Mouse (Mus musculus): ENCODE data around the gene Tyrp1. TPM values are rescaled to one million over a fixed set of nuclear protein-coding genes. Genes with fewer than 3 reads are reported as not detected.
A peak's percentile ranks its signal among the peaks of the same experiment; 100 is the strongest.

Tyrp1 gene
- total RNA-seq (2021): not detected
- long read RNA-seq, experiment 1: 0 reads
- long read RNA-seq, experiment 2: 0 reads

- no peak for DNase-seq
These were observed at the start of gene Tyrp1 for GRCm38 (mm10) chr4:80834050-80834449. Gene Tyrp1, plus strand, starts transcription at chr4:80834123.

GRCm38 (mm10) chr4:80788339-80788738 is 45.6 kb upstream of the Tyrp1 start:
- no peak for DNase-seq

- no peak for DNase-seq
These were observed 14.4 kb upstream of the Tyrp1 start for GRCm38 (mm10) chr4:80819511-80819910.

- DNase-seq: no peak
These were observed 12.0 kb upstream of the Tyrp1 start for GRCm38 (mm10) chr4:80821945-80822344.

- DNase-seq: no peak
These were observed 5.7 kb upstream of the Tyrp1 start for GRCm38 (mm10) chr4:80828232-80828631.

GRCm38 (mm10) chr4:80839317-80839716 is 5.4 kb downstream of the Tyrp1 start:
- DNase-seq: no peak

GRCm38 (mm10) chr4:80841980-80842379 is 8.1 kb downstream of the Tyrp1 start:
- DNase-seq: no peak

GRCm38 (mm10) chr4:80843752-80844151 is 9.8 kb downstream of the Tyrp1 start:
- DNase-seq: peak in 1 of 2 experiments; percentile 9

- no peak for DNase-seq
These were observed 12.1 kb downstream of the Tyrp1 start for GRCm38 (mm10) chr4:80846052-80846451.

- DNase-seq: no peak
These were observed 18.9 kb downstream of the Tyrp1 start for GRCm38 (mm10) chr4:80852590-80853425.

- DNase-seq: no peak
These were observed 21.6 kb downstream of the Tyrp1 start for GRCm38 (mm10) chr4:80855495-80855894.

GRCm38 (mm10) chr4:80862962-80863361 is 29.0 kb downstream of the Tyrp1 start:
- DNase-seq: no peak

- no peak for DNase-seq
These were observed 30.0 kb downstream of the Tyrp1 start for GRCm38 (mm10) chr4:80863906-80864305.

- DNase-seq: peak; percentile 17 to 29
These were observed 30.6 kb downstream of the Tyrp1 start for GRCm38 (mm10) chr4:80864511-80864922.

- peak; percentile 7 to 12 for DNase-seq
These were observed 32.1 kb downstream of the Tyrp1 start for GRCm38 (mm10) chr4:80866065-80866464.

- DNase-seq: no peak
These were observed 35.7 kb downstream of the Tyrp1 start for GRCm38 (mm10) chr4:80869598-80869997.

- peak in 1 of 2 experiments; percentile 26 for DNase-seq
These were observed 39.1 kb downstream of the Tyrp1 start for GRCm38 (mm10) chr4:80872847-80873644.

GRCm38 (mm10) chr4:80874121-80874859 is 40.4 kb downstream of the Tyrp1 start:
- no peak for DNase-seq

- DNase-seq: no peak
These were observed 41.1 kb downstream of the Tyrp1 start for GRCm38 (mm10) chr4:80875055-80875454.

- DNase-seq: no peak
These were observed 48.2 kb downstream of the Tyrp1 start for GRCm38 (mm10) chr4:80881996-80882599.

GRCm38 (mm10) chr4:80886631-80887030 is 52.7 kb downstream of the Tyrp1 start:
- DNase-seq: no peak

- DNase-seq: no peak
These were observed 57.1 kb downstream of the Tyrp1 start for GRCm38 (mm10) chr4:80891004-80891403.
